Mouse (Mus musculus) kidney, adult 11 months (tissue): ENCODE measurements at regions not wholly inside any gene's neighbourhood (a gene's known extent, or its start where the extent isn't known, plus 50 kb on each side); places are given as distances from the start of the nearest gene placed in this dataset.

Experiments used
- DNase-seq: peaks from one replicate; pipeline ENCODE4 v3.0.0; 2022

GRCm38 (mm10) chr8:34546815-34547214, 435.3 kb upstream of the Gm10131 start:
- no peak for DNase-seq

GRCm38 (mm10) chr8:34542361-34543038, 431.0 kb upstream of the Gm10131 start:
- DNase-seq, result no peak

GRCm38 (mm10) chr8:34539232-34539631, 427.7 kb upstream of the Gm10131 start:
- DNase-seq, result no peak

- no peak for DNase-seq
These were observed 423.9 kb upstream of the Gm10131 start for GRCm38 (mm10) chr8:34535434-34535833.

- no peak for DNase-seq
These were observed 421.9 kb upstream of the Gm10131 start for GRCm38 (mm10) chr8:34533421-34533820.

DNA sequence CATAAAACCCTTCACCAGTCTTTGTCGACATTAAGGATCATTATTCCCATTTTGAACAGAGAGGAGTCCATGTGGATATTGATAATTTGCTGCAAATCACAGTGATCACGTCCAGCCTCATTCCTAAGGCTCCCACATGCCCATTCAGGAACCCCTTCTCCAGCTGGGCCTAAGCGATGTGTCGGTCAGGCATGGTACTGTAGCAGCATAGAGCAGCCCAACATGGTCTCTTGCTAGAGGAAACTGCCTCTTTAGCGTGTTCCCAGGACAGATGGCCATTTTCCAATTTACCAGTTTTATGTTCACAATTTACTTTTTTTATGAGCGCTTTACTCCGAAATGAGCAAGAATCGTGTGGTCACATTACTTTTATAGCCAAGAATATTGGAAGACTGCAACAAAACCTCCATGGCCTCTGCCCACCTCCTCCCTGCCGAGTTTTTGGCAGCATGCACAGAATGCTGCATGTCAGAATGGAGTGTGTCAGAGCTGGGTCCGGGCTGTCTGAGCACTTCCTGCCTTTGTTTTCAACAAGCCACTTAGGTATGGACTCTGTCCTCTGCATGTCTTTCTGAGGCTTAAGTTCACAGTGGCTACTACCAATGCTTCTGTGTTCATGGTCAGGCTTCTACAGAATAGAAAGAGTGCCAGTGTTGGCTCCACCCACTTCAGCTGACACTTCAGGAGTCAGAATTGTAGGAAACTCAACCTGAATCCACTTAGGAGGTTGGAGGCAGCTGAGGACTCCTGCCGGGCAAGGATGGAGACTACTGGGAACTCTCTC, 419.6 kb upstream of the Gm10131 start:
- DNase-seq, result no peak

DNA sequence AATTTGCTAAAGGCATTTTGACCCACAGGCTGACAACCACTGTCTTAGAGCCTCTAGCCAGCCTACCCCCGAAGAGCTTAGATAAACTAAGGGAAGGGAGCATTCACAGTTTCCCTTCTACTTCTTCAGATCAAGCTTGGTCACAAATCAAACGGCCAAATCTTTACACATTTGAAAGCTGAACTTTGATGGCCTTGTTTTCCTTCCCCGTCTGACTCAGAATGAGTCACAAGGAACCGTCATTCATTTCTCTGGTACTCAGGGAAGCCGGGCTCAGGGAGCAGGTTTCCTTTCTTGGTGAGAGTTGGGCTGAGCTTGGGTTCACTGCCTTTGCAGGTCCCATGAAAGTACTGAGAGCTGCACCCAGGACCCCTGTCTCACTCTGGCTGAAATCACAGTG, 418.5 kb upstream of the Gm10131 start:
- no peak for DNase-seq

DNA sequence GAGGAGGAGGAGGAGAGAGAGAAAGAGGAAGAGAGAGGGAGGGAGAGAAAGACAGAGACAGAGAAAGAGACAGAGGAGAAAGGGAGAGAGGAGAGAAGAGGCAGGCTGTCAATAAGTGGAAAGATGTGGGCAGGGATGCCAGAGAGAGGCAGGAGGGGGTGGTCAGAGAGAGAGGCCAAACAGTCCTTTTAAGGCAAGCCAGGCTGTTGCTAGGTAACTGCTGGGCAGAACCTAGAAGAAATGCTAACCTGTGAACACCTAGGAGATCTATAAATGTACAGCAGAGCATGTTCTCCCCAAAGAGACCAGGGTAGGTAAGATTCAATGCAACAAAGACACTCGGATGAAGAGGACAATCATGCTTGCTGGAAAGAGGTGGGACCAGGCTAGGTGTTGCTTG, 417.9 kb upstream of the Gm10131 start:
- DNase-seq, result no peak

DNA sequence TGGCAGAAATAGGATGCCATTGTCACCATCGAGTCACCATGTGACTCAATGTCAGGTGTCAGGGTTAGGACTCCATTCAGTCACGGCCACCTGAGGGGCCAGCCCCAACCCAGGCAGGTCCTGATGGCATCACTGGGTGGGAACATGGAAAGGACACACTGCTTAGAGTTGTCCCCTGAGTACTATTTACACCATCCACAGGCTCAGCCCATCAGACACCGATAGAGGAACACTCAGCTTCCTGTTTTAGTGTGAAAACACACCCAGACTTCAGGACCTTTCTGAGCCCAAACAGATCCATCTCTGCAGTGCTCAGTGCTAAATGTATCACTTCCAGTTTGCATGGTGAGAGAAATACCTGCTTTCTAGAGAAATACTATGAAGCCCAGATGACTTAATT, 416.7 kb upstream of the Gm10131 start:
- no peak for DNase-seq

DNA sequence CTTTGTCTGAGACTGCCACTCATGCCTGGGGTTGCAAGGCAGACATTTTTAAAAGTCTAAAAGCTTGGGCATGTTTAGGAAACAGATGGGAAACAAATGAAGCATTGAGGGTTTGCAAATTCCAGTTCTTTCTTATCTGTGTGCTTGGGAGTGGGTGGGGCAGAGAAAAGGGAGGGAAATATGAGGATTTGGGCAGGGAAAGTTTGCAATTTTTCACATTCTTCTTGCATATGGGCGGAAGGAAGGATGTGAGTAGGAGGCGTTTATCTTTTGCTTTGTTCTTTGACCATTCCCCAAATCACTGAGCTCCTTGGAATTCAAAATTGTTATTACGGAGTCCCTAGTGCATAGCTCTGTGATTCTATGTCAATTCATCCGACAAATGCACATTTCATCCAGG, 413.7 kb upstream of the Gm10131 start:
- DNase-seq, result no peak

DNA sequence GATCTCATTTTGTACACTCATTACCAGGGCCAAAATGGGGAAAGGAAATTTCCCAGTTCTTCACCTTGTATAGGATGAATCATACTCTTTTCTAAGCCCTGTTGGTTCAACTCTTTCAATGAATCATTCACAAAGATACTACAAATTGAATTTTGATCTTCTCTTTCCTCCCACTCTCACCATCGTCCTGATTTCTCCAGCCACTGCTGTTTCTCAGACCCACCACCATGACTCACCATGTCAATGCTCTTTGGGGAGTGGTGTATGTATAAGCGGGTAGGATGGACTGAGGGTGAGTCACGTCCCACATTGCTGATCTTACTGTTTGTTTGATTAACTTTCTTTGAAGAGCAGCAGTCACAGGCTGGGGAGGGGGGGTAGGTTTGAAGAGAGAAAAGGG, 412.3 kb upstream of the Gm10131 start:
- no peak for DNase-seq

GRCm38 (mm10) chr8:34521316-34521715, 409.8 kb upstream of the Gm10131 start:
- DNase-seq, result no peak

GRCm38 (mm10) chr8:34520664-34521063, 409.1 kb upstream of the Gm10131 start:
- DNase-seq, result no peak

DNA sequence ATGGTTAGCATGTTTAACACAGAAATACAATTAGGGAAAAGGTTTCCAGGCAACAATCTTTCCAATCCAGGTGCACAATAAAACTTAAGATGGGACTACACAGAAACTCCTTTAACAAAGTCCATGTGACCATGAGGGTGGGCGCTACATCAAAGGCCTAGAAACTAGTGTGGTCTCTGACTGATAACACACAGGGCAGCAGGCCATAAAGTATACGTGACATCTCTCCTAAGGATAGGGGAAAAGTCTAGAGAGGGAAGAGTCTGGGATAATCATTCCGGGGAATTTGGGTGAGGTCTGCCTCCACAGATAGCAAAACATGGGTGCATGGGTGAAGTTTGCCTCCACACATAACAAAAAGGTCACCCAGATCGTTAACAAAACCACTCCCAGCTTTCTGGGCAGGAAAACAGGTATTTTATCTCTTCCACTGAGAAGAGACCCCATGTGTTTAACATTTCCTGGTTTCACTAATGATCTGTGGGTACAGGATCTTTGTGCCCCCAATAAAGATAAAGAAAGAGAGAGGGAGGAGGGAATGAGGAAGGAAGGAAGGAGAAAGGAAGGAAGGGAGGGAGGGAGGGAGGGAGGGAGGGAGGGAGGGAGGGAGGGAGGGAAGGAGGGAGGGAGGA, 402.0 kb upstream of the Gm10131 start:
- DNase-seq, result no peak

DNA sequence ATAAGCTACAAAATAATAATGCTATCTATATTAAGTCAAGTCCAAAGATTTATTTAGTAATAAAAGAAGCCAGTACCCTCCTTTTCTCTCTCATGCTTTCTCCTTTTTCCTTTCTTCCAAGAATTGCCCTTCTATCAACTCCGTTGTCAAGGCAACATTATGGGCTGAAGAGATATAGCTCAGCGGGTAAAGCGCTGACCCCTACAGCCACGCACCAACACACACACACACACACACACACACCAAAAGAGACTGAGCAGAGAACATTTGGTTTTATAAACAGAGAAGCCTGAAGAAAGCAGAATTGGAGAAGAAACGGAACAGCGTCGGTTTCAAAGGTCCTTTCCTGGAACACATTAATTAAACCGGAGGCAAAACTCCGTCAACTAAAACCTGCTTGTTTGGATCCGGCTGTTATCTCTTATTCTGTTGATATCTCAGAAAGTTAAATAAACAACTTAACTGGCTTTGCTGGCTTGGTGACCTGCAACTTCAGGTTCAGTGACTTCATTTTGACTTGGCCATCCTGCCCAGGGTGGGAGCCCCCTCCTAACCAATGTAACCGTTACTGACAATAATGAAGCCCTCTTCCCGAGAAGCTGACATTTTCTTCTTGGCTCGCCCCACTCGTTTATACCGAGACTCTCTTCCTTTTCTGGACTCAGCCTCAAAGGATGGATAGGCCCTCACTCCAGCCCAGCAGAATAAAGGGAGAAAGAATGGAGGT, 394.5 kb upstream of the Gm10131 start:
- no peak for DNase-seq

GRCm38 (mm10) chr8:34505102-34505501, 393.6 kb upstream of the Gm10131 start:
- no peak for DNase-seq

- no peak for DNase-seq
These were observed 391.1 kb upstream of the Gm10131 start for GRCm38 (mm10) chr8:34502606-34503162.

GRCm38 (mm10) chr8:34499196-34499595, 387.7 kb upstream of the Gm10131 start:
- DNase-seq, result no peak

DNA sequence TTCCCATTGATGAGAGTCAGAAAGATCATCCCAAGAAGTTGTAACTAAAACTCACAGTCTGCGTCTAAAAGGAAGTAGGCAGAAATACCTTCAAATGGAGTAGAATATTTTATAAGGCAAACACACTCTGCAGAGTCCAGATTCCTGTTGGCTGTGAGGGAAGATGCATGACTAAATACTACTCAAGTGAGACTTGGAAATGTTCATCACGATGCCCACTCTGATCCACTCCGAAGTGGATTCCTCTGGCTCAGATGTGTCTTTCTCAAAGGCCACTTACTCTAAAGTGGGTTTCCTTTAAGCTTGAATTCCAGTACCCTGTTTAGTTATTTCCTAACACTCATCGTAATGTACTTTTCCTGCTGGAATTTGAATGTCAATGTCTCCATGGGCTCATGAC, 385.2 kb upstream of the Gm10131 start:
- DNase-seq, result no peak

- no peak for DNase-seq
These were observed 384.4 kb upstream of the Gm10131 start for GRCm38 (mm10) chr8:34495974-34496373.

GRCm38 (mm10) chr8:34488746-34489400, 377.3 kb upstream of the Gm10131 start:
- no peak for DNase-seq

DNA sequence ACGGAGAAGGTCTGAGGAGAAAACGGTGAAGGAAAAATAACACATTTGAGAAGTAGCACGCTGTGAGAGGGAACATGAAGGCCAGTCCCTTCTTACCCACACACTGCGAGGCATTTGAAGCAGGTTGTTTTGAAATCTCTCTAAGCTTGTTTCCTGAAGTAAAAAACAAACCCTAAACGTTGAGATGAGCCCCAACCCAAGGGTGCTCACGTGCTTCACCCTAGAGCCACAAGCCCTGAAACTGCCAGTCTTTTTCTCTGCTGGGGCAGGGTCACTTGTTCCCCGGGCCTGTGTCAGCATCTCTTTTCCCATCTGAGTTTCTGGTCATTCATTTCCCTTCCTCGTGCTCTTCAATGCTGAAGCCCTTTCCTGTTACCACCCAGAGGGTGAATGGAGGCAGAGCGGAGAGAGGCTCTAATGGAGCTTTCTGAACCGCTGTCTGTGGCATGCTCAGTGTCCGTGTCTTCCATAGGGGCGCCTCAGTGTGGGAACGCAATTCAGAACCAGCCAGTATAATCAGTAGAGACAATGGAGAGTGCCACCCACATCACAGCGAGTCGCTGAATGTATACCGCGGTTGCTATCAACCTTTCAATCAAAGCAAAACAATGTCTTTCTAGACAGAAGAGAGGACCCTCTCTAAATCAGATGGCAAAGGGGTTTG, 375.0 kb upstream of the Gm10131 start:
- no peak for DNase-seq
